Mouse (Mus musculus) cerebellum, adult 2 months (tissue): ENCODE data around the gene Tmem131.

Experiments
- CTCF ChIP-seq: fragments of 200-500 bp; IDR thresholded peaks from 2 replicates; pipeline ENCODE4 v1.5.1; 2011; ENCODE audit warnings: low read depth, mild to moderate bottlenecking, control low read depth, low read length, moderate library complexity, borderline replicate concordance; ENCODE audit not compliant: insufficient read depth
- POLR2A ChIP-seq: fragments of 200-500 bp; IDR thresholded peaks from 2 replicates; pipeline ENCODE4 v1.6.1; 2011; ENCODE audit warnings: low read length, control low read depth, borderline replicate concordance; ENCODE audit not compliant: insufficient read depth

DNA sequence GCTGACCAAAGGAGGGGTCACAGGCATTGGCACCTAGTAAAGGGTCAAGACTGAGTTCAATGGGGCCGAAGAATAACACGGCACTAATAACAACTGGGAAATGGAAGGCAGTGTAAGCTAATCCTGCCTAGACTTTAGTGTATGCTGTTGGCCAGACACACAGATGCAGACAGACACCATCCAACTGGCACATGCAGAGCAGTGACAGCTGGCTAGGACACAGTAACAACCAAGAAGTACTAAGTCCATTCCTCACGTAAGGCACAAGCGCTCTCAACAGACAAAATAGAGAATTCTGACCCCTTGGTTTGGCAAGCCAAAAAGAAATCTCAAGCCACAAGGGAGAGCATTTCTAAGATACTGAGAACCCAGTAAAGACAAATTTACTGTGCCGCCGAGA, 8.7 kb downstream of the Tmem131 start:
- TF ChIP-seq CTCF, result no peak
- no peak for TF ChIP-seq POLR2A
